Mouse (Mus musculus) ES-Bruce4 (cell line): Measurements from ENCODE around the gene Prr23a3. TPM values are rescaled to one million over a fixed set of nuclear protein-coding genes. Genes with fewer than 3 reads are reported as not detected.

ENCODE experiments used
- H3K27ac ChIP-seq: 2 replicates; pipeline ENCODE4 v1.5.1; 2012; ENCODE audit warnings: low read length, inconsistent platforms; ENCODE audit not compliant: insufficient read depth
- H3K27me3 ChIP-seq: 2 replicates; pipeline ENCODE4 v1.6.1; 2012; ENCODE audit warnings: mild to moderate bottlenecking, low read length, inconsistent platforms; ENCODE audit not compliant: control insufficient read depth, poor library complexity, insufficient read depth, severe bottlenecking
- H3K36me3 ChIP-seq: 2 replicates; pipeline ENCODE4 v1.6.1; 2012; ENCODE audit warnings: inconsistent platforms, mild to moderate bottlenecking, low read length, moderate library complexity; ENCODE audit not compliant: control insufficient read depth, poor library complexity, insufficient read depth, severe bottlenecking
- H3K4me1 ChIP-seq: one replicate; pipeline ENCODE4 v1.8.1; 2011; ENCODE audit warnings: low read length; ENCODE audit not compliant: control insufficient read depth, insufficient read depth
- H3K4me3 ChIP-seq: 2 replicates; pipeline ENCODE4 v1.5.1; 2011; ENCODE audit warnings: low read depth, mild to moderate bottlenecking, low read length
- H3K9ac ChIP-seq: 2 replicates; pipeline ENCODE4 v1.6.1; 2012; ENCODE audit warnings: low read depth, mild to moderate bottlenecking, inconsistent platforms; ENCODE audit not compliant: poor library complexity, severe bottlenecking
- H3K9me3 ChIP-seq: replicated peaks from 2 replicates; pipeline ENCODE4 v1.6.1; 2012; ENCODE audit warnings: mild to moderate bottlenecking, low read length, inconsistent platforms; ENCODE audit not compliant: control insufficient read depth, poor library complexity, insufficient read depth, severe bottlenecking
- CTCF ChIP-seq: IDR thresholded peaks from one replicate; pipeline ENCODE4 v1.8.1; 2011; ENCODE audit warnings: low read depth, low read length
- EP300 ChIP-seq: IDR thresholded peaks from 2 replicates; pipeline ENCODE4 v1.6.1; 2011; ENCODE audit warnings: low read depth, low read length; ENCODE audit not compliant: insufficient read depth
- POLR2A ChIP-seq: IDR thresholded peaks from one replicate; pipeline ENCODE4 v1.8.1; 2011; ENCODE audit warnings: low read length; ENCODE audit not compliant: insufficient read depth
- polyA plus RNA-seq: library from polyadenylated mRNA; stranded (reverse); fragments of >200 nt; gene quantifications from 2 replicates; pipeline ENCODE4 v1.2.4, GENCODE M21; 2011; ENCODE audit warnings: low read depth; ENCODE audit not compliant: missing spikeins, insufficient read depth, insufficient read length

Prr23a3 gene
- polyA plus RNA-seq, 1 experiment = 5.4 TPM

GRCm38 (mm10) chr9:98821067-98821466, 43.5 kb upstream of the Prr23a3 start:
- Histone ChIP-seq H3K9ac (no peak overlapping the region), H3K9me3 (no peaks in the 10 kb centered on the region), H3K27ac (no peak overlapping the region), H3K36me3 (no peaks in the 10 kb centered on the region), H3K4me1 (no peaks in the 10 kb centered on the region), H3K27me3 (no peaks in the 10 kb centered on the region), H3K4me3 (no peak overlapping the region)
- TF ChIP-seq POLR2A (no peak), CTCF (no peak), EP300 (no peak)

- Histone ChIP-seq H3K27ac (no peak overlapping the region), H3K9ac (no peak overlapping the region), H3K27me3 (no peaks in the 10 kb centered on the region), H3K9me3 (no peaks in the 10 kb centered on the region), H3K4me1 (no peaks in the 10 kb centered on the region), H3K36me3 (no peaks in the 10 kb centered on the region), H3K4me3 (no peak overlapping the region)
- TF ChIP-seq POLR2A (no peak), CTCF (no peak), EP300 (no peak)
Measured at GRCm38 (mm10) chr9:98823805-98824204, 40.8 kb upstream of the Prr23a3 start.

- H3K9me3 ChIP-seq = no peaks in the 10 kb centered on the region
- no peaks in the 10 kb centered on the region for H3K36me3 ChIP-seq
- no peak for TF ChIP-seq EP300
- no peak overlapping the region for H3K4me3 ChIP-seq
- H3K4me1 ChIP-seq = no peaks in the 10 kb centered on the region
- no peak overlapping the region for H3K9ac ChIP-seq
- no peaks in the 10 kb centered on the region; the same call in 1 of the 2 replicates for H3K27me3 ChIP-seq
- no peak overlapping the region for H3K27ac ChIP-seq
Measured at GRCm38 (mm10) chr9:98829508-98829907, 35.1 kb upstream of the Prr23a3 start.

- H3K9ac ChIP-seq = no peak overlapping the region
- no peak for TF ChIP-seq CTCF
- TF ChIP-seq POLR2A = no peak
- TF ChIP-seq EP300 = no peak
- no peaks in the 10 kb centered on the region for H3K27me3 ChIP-seq
- no peaks in the 10 kb centered on the region for H3K36me3 ChIP-seq
- H3K27ac ChIP-seq = no peak overlapping the region
- no peak overlapping the region for H3K4me3 ChIP-seq
- no peaks in the 10 kb centered on the region; the same call in 1 of the 2 replicates for H3K9me3 ChIP-seq
- no peaks in the 10 kb centered on the region for H3K4me1 ChIP-seq
Measured at GRCm38 (mm10) chr9:98837537-98838074, 27.0 kb upstream of the Prr23a3 start.

GRCm38 (mm10) chr9:98842117-98842516, 22.4 kb upstream of the Prr23a3 start, which contains the start of gene Prr23a1:
Prr23a1 (plus strand) TSS chr9:98842503.
- Histone ChIP-seq H3K4me3 (peak within 1 kb of the TSS; percentile 59), H3K27ac (no peak within 1 kb of the TSS), H3K4me1 (no peaks in the 10 kb centered on the region), H3K9me3 (no peaks in the 10 kb centered on the region; the same call in 1 of the 2 replicates), H3K27me3 (no peaks in the 10 kb centered on the region), H3K36me3 (no peaks in the 10 kb centered on the region), H3K9ac (peak within 1 kb of the TSS; percentile 10; the same call in 1 of the 2 replicates)
- TF ChIP-seq CTCF (no peak), EP300 (no peak), POLR2A (no peak)

- peak within 1 kb of the TSS; percentile 29 for H3K4me3 ChIP-seq
- TF ChIP-seq EP300 = no peak
- no peak for TF ChIP-seq CTCF
- no peak for TF ChIP-seq POLR2A
- no peaks in the 10 kb centered on the region for H3K4me1 ChIP-seq
- H3K27me3 ChIP-seq = no peaks in the 10 kb centered on the region
- no peaks in the 10 kb centered on the region for H3K9me3 ChIP-seq
- 0 out of 2 replicates have a peak within 1 kb of the TSS, but pooled peaks have one; percentile 13 for H3K9ac ChIP-seq
- no peaks in the 10 kb centered on the region for H3K36me3 ChIP-seq
- no peak within 1 kb of the TSS for H3K27ac ChIP-seq
Measured at GRCm38 (mm10) chr9:98856210-98856609, 8.4 kb upstream of the Prr23a3 start, which contains the start of gene Prr23a2. Prr23a2 (plus strand) TSS chr9:98856494.
